Mouse (Mus musculus) embryonic fibroblast, embryonic 13.5 days (primary cell): ENCODE data around the gene Rps19bp1. TPM values are rescaled to one million over a fixed set of nuclear protein-coding genes. Genes with fewer than 3 reads are reported as not detected.

Source experiments
- H3K27ac ChIP-seq: 2 replicates; pipeline ENCODE4 v1.5.1; 2012; ENCODE audit warnings: low read length, control low read depth, inconsistent platforms; ENCODE audit not compliant: insufficient read depth
- H3K4me1 ChIP-seq: 2 replicates; pipeline ENCODE4 v1.6.1; 2011; ENCODE audit warnings: low read length; ENCODE audit not compliant: control insufficient read depth, insufficient read depth
- H3K4me3 ChIP-seq: 2 replicates; pipeline ENCODE4 v1.5.1; 2011; ENCODE audit warnings: mild to moderate bottlenecking, control low read depth, low read length; ENCODE audit not compliant: insufficient read depth
- CTCF ChIP-seq: IDR thresholded peaks from 2 replicates; pipeline ENCODE4 v1.5.1; 2011; ENCODE audit warnings: mild to moderate bottlenecking, control low read depth, low read length, moderate library complexity, borderline replicate concordance; ENCODE audit not compliant: insufficient read depth
- POLR2A ChIP-seq: IDR thresholded peaks from 2 replicates; pipeline ENCODE4 v1.6.1; 2011; ENCODE audit warnings: low read depth, mild to moderate bottlenecking, control low read depth, low read length, moderate library complexity
- polyA plus RNA-seq: library from polyadenylated mRNA; stranded (reverse); fragments of >200 nt; gene quantifications from 2 replicates; pipeline ENCODE4 v1.2.4, GENCODE M21; 2011; ENCODE audit warnings: low read depth; ENCODE audit not compliant: missing spikeins, insufficient read length

Gene Rps19bp1
- polyA plus RNA-seq, 1 experiment = 20.1 TPM

DNA sequence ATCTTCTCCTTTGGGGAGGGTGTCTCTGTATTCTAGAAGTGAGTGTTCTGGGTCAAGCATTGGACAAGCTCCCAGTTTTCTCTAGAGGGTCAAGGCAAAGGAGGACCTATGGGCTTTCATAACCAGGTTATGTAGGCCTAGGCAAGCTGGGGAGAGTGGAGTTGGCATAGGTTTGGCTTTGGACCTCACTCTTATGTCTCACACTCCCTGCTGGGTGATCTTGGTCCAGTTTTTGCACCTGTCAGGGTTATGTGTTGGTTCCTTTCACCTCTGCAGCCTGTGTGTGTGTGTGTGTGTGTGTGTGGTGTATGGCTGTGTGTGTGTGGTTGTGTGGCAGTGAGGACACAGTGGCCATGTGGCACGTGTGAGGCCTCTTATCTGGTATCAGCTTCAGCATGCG lies 14.9 kb upstream of the Rps19bp1 start:
- no peak overlapping the region for H3K4me3 ChIP-seq
- H3K27ac ChIP-seq = no peak overlapping the region
- no peak for TF ChIP-seq CTCF
- TF ChIP-seq POLR2A = no peak
- no peaks in the 10 kb centered on the region for H3K4me1 ChIP-seq

DNA sequence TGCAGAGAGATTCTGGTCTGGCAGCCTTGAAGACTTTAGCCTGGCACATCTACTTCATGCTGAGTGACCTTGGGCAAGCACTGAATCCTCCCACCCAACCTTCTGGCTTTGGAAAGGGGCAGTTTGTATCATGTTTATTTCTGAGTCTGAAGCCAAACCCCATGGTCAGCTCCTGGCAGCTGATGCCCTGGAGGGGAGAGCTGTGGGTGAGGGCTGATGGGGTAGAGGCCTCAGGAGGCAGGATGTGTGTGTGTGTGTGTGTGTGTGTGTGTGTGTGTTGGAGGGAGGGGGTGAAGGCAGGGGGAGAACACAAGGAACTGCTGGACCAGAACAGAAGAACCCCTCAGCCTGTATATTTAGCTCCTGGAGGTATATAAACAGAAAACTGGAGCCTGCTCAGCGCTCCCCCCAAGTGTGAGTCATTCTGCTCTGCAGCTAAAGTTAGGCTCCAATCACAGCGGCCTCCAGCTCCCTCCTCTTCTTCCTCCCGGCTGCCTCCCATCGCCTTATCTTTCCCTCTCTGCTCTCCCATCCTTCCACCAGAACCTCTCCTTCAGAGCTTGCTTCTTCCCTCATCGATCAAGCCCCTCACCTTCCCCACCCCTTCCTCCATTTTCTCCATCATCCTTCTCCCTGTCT lies 14.1 kb upstream of the Rps19bp1 start:
- H3K4me1 ChIP-seq = no peaks in the 10 kb centered on the region
- TF ChIP-seq CTCF (no peak), POLR2A (no peak)
- no peak overlapping the region for H3K27ac ChIP-seq
- no peak overlapping the region for H3K4me3 ChIP-seq

DNA sequence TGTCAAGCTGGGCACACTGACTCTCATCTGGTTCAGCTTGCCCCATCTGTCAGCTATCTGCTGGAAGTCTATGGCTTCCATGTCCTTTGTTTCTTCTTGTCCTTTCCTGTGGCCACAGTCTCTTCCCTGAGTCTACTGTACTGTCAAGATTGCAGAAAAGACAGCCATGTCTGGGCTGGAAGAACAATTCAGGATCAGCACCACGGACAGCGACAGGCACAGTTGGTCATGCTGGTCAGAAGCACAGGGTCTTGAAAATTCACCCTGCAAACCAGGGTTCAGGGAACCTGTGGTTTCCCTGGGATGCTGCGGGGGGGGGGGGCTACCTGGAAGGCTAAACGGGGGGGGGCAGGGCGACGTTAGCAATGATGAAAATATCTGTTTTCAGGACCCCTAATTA lies 13.5 kb upstream of the Rps19bp1 start:
- Histone ChIP-seq H3K4me1 (no peaks in the 10 kb centered on the region), H3K27ac (no peak overlapping the region), H3K4me3 (no peak overlapping the region)
- TF ChIP-seq CTCF (no peak), POLR2A (no peak)

DNA sequence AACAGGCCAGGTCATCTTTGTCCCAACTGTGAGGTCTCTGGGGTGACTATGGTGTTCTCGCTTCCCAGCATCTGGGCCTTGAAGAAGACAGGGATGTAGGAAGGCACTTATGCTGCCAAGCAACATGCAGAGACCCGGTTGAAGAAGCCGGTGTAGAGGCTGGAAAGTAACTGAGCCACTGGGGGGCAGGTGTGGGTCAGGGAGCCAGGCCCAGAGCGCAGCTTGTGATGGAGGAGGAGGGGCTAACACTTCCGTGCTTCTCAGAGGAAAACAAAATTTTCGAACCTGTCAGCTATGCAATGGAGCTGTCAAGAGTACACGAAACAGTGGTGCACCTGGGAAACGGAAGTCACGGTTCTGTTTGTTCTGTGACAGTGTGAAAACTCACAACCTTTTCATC lies 13.0 kb upstream of the Rps19bp1 start:
- Histone ChIP-seq H3K4me3 (no peak overlapping the region), H3K4me1 (no peaks in the 10 kb centered on the region), H3K27ac (no peak overlapping the region)
- TF ChIP-seq CTCF = no peak
- TF ChIP-seq POLR2A = no peak

DNA sequence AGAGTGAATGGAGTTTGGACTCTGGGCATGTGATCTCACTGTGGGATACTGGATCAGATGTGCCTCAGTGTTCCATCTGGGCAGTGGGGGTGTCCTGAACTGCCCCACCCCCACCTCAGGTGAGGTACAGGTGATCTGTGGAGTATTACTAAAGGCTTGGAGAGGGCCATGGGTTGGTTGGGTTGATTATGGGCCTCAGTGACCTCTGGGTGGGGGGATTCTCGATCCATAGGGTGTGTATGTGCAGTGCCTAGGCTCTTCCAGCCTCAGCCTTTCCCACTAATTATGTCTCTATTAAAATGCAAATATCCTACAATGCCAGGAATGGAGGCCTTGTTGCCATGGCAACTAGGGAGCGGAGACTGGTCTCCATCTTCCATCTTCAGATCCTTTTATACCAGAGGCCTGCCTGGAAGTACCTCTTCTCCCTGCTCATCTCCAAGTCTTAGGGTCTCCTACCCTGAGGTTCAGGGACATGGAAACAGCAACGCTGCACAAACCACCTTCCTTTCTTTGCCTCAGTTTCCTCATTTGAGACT lies 7.8 kb upstream of the Rps19bp1 start:
- H3K4me1 ChIP-seq = no peaks in the 10 kb centered on the region
- TF ChIP-seq POLR2A = no peak
- no peak for TF ChIP-seq CTCF
- no peak overlapping the region for H3K27ac ChIP-seq
- no peak overlapping the region for H3K4me3 ChIP-seq

DNA sequence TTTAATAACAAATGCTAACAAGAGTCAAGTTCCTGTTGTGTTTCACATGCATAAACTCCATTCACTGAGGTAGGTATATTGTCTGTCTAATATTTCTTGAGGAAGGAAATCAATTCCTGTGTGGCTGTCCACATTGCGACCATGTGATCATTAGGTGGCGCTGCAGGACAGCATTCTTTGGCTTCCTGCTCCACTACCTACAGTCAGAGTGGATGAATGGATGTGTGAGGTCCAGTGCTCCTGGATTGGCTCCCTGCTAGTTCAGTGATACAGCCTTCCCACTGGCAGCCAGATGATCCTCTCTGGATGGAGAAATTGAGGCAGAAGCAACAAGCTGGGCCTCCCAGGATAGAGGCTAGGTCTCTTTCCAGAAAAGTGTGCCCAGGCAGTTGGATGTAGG lies 2.2 kb upstream of the Rps19bp1 start:
- Histone ChIP-seq H3K4me1 (no peaks in the 10 kb centered on the region; the same call in 1 of the 2 replicates), H3K4me3 (no peak overlapping the region), H3K27ac (no peak overlapping the region)
- TF ChIP-seq CTCF (peak; percentile 85), POLR2A (no peak)

DNA sequence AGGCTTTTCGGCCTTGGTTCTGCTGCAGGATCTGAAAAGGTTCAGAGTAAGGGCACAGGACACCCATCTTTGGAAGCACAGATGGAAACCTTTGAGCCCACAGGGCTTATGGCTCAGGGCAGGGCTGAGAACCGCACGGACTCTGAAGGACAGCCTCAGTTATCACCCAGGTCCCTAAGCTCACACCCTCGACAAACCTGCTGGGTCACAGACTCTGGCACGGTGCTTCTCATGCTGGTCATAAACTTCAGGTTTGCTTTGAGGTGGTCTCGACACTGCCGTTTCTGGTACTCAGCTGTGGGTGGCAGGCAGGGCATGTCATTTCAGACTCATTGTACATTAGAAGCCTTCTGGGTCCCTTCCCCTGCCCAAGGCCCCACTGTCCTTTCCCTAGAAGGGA lies 3.0 kb downstream of the Rps19bp1 start:
- TF ChIP-seq POLR2A (no peak), CTCF (no peak)

DNA sequence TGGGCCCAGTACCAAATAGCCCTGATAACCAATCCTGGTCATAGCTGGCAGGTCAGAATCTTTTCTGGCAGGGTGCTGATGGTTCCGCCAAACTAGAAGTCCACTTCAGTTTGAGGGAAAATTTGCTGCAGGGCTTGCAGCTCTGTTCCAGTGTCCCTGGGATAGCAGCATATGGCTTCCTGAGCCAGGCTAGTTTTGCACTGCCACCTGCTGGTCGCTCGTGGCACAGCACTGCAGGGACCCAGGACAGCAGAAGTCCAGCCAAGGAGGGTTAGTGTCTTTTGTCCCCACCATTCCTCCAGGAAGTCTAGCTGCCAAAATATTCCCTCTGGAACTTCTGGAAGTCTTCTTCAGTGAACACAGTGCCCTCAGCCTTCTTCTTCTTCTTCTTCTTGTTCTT lies 3.4 kb downstream of the Rps19bp1 start:
- H3K4me1 ChIP-seq = peaks cover 3% of the 10 kb centered on the region; the same call in 1 of the 2 replicates
- no peak overlapping the region for H3K4me3 ChIP-seq
- H3K27ac ChIP-seq = no peak overlapping the region
- TF ChIP-seq CTCF = peak; percentile 99
- TF ChIP-seq POLR2A = no peak

More for the DNA sequence above, 3.0 kb downstream of the Rps19bp1 start:
- no peak overlapping the region for H3K27ac ChIP-seq
- H3K4me3 ChIP-seq = no peak overlapping the region
- peaks cover 3% of the 10 kb centered on the region; the same call in 1 of the 2 replicates for H3K4me1 ChIP-seq

DNA sequence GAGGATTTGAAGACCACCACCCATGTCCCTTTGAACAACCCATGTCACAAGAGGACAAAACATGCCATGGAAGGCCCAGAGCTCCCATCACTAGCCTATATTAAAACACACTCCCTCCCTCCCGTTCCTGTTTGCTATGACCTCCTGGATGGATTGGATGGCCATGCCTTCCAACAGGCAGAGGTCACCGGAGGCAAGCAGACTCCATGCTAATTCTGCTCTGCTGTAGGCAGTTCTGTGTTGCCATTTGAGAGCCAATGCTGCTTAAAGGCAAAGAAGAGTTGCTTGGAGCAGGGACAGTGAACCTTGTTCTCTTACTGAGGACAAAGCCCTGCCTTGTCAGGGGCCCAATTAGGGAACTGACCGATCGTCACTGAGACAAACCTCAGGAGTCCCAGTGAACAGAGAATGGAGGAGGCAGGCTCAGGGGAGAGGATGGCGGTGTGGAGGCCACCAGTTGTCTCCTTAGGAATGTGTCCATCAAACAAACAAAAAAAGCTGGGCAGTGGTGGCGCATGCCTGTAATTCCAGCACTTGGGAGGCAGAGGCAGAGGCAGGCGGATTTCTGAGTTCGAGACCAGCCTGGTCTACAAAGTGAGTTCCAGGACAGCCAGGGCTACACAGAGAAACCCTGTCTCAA lies 4.6 kb downstream of the Rps19bp1 start:
- Histone ChIP-seq H3K27ac (no peak overlapping the region), H3K4me3 (no peak overlapping the region), H3K4me1 (peaks cover 3% of the 10 kb centered on the region; the same call in 1 of the 2 replicates)
- TF ChIP-seq CTCF (no peak), POLR2A (no peak; the same call in 1 of the 2 replicates)
